Mouse (Mus musculus) layer of hippocampus, postnatal 36 days (tissue): ENCODE measurements at regions not wholly inside any gene's neighbourhood (a gene's known extent, or its start where the extent isn't known, plus 50 kb on each side); places are given as distances from the start of the nearest gene placed in this dataset.

Source experiments
- DNase-seq, 2 experiments: peaks; one replicate each; pipeline ENCODE4 v3.0.0; 2022

DNA sequence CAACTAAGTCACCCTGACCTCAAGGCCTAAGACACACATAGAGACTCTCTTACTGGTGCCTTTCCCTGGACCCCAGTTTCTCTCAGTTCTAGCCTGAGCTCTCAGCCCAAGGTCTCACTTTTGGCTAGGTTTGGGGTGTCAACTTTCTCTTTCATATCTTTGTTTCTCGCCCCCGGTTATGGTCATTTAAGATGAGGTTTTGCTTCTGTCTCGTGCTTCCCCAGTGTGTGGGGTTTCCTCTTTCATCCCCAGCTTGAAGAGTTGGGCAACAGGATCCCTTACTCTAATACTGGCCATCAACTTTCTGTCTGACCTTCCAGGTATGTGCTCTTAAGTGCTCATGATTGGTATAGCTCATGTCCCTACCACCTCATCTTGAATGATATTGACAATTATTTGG lies 67.5 kb downstream of the Lmo4 start:
- no peak for DNase-seq

GRCm38 (mm10) chr3:144136432-144136831 lies 68.6 kb downstream of the Lmo4 start:
- DNase-seq, result no peak

- DNase-seq, result no peak
Measured at GRCm38 (mm10) chr3:144135646-144136045, 69.4 kb downstream of the Lmo4 start.

GRCm38 (mm10) chr3:144128042-144128441 lies 77.0 kb downstream of the Lmo4 start:
- DNase-seq, result no peak

DNA sequence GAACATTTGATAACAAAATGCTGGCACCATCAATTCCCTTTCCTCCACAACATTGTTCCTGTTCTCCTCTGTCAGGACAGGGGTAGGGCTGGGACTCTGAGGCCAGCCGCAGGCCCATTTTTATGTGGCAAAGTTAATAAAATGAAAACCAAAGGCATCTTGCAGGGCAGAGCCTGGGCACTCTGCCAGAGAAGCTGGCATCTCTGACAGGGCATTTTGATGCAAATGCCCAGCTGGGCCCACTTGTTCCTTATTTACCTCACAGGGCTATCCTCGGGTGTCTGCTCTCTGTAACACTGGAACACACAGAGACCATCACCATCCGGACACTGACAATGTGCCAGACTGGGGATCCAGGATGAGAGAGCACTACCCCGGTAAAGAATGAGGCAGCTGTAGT lies 80.7 kb downstream of the Lmo4 start:
- DNase-seq, result no peak

DNA sequence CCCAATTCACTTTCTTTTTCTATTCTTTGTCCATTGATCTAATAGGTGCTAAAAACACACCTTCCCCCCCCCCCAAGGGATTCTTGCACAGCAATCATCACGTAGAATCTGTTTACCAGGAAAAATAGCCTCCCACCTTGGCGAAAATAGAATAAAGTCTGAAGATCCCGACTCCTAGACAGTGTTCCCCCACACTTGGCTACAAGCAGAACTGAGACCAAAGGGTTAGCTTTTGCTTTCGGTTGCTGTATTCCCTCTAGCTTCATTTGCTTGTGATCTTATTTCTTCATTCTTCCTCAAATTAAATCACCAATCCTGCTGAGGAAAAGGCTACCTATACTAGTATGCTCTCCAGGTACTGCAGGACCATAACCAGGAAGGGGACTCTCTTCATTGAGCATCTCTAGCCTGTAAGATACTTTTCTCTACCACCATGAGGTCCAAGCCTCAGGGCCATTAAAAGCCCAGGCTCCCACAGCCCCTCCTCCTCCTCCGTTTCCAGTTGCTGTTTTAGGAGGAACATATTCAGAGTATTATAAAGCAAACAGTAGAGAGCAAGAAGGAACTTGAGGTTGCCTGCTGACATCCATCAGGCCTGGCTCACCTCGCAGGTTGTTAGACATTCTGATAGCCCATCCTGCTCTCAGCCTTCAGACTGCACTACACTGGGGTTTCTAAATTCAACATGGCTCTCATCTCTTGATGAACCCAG lies 81.5 kb downstream of the Lmo4 start:
- no peak for DNase-seq

DNA sequence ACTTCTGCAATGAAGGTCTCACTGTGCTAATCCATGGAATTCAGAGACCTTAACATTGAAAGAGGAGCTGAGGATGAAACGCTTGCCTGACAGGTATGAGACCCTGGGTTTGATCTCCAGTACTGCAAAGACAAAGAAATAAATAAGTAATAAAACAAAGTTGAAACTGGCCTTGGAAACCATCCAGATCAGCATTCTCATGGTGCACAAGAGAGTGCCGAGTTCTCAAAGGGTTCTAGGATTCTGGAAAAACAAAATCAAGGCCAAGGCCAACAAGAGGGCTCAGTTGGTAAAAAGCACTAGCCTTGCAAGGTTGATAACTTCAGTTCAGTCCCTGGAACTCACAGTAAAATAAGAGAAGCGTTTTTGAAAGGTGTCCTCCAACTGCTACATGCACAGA lies 85.9 kb downstream of the Lmo4 start:
- no peak for DNase-seq

DNA sequence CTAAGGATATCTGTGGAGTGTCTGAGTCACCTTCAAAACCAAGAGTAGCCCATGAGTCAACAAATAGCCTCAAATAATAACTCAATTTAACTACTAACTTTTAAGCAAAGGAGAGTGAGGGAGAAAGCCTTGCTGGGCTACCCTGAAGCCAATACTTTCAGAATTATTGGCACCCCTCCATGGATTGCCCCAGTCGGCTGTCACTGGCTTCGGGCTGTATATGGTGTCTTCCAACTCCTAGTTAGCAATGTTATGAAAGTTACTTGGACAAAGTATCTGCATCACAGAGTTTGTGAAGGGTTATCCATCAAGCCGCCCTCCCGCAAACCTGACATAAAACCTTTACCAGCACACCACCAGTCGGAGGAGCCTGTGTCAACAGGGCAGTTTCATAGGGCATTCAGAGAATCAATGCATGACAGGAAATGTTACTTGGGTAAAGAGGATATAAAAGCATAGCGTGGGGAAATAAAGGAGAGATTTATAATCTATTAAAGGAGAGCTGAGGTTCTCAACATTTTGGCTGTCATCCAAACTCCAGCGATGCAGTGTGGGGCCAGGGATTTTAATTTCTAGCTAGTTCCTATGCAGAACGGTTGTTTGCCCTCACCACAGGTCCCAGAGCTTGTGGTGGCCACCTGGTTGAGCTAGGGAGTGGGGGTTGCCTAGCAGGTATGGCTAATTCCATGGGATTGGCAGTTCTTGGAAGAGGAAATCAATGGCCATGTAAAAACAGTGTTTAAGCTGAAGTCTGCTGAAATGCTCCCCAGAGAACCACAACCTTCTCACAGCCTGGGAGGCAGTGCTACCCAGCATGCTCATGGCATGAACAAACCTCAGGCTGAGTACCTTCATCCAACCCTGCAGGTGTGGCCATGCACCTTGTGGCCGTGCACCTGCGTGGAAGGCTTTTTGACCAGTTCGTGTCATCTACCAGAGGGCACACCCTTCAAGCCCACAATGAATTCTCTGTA lies 91.1 kb downstream of the Lmo4 start:
- no peak for DNase-seq

DNA sequence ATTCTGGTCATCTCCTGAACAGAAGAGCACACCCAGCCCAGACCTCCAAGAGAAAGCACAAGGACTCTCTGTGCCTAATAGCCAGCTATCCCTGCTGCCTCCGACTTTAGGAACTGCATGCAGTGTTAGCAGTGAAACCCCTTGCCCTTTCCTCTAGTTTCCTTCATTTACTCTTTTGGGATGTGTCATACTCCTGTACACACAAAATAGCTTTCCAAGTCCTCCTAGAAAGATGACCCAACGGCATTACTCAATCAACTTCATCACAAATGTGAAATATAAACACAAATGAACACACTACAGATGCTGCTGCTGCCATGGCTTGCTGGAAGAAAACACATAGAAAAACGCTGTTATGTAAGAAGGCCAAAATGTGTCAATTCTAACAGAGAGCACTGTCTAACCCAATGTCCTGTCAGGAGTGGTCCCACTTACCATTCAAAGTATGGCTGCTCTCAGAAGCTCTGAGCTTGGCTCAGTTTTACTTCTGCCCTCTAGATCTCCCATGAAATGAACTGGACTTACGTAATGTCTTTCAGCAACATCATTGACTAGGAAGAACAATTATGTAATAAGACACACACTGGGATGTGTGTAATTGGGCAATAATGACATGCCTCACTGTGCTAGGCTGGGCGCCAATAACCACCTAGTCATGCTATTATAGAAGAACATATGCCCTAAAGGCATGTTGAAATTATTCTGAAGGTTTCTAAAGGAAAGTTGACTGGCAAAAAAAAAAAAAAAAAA lies 94.5 kb downstream of the Lmo4 start:
- no peak for DNase-seq

- DNase-seq, result no peak
Measured at GRCm38 (mm10) chr3:144109769-144110168, 95.3 kb downstream of the Lmo4 start.

DNA sequence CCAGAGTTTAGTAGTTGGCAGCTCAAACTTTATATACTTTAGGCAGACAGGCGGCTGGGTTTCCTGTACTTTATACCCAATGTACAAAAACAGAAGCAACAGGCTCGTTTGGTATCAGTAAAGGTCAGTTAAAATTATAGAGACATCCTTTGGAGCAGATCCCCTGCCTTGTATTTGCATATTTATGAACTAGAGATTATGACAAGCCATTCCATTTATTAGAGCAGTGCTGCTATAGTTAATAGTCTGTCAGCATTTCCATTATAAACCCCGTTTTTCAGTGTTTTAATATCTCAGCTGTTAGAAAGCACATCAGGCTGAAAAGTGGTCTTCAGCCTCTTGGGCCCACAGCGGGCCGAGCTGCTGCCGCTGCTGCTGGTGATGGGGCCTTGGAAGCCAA lies 96.7 kb downstream of the Lmo4 start:
- no peak for DNase-seq

DNA sequence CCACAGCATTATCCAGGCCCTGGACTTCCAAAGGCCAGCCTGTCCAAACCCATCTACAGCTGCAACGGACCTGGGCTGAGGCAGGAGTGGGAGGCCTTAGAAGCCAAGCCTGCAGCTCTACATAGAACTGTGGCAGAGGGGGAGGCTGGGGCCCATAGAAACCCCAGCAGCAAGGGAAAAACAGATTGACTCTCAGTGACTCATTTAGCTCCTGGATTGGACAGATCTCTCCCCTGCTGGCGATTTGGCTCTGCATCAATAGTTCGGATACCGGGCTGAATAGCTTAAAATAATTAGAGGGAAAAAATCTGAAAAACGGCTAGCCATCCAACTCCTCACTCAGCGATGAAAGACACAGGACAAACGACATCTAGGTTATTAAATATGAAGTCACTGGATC lies 97.4 kb downstream of the Lmo4 start:
- peak; percentile 76 to 83 for DNase-seq

DNA sequence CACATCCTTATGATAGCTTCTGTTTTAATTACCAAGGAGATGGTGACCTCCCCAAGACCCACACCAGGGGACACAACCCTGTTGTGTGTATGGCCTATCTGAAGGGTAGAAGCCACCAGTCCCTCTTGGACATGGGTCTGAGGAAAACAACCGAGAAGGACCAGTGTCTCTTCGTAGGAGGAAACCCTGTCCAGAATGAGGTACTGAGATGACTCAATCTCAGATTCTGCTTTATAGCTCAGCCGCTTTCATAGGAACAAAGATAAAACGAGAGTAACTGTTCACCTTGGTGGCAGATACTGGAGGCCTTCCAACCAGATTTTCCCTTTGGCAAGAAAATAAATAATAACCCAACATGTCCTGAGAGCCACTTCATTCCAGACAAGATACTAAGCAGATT lies 100.7 kb downstream of the Lmo4 start:
- DNase-seq, result no peak

DNA sequence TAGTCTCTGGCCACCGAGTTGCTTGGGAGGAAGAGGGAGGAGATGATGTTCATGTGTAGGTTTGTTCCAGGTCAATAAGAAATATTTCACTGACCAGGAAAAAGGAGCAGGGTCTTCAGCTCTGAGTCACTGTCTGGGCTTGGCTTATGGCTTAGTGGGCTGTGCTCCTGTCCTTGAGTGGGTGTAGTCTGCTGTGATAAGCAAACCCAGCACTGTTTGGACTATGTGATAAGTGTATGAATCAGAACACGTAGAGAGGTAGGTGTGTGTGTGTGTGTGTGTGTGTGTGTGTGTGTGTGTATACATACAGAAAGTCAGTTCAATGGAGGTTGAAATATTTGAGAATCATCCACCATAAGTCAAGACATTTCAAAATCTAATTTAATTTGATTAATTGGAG lies 105.6 kb downstream of the Lmo4 start:
- no peak for DNase-seq

DNA sequence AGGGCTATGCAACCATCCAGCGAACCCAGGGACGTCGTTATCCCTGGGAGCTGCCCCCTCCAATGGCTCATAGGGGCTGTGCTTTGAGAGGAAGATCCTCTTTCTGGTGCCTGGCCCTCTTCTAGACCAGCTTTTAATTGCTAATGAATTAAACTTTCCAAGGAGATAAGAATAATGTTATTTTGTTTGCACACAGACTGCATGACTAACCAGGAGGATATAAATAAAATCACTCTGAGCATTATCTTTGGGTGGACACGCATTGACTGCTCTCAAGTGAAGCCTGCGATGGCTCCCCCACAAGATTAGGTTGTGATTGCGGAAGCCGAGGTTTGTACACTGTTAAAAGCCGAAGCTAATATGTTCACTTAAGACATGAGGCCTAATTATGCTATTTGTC lies 106.3 kb downstream of the Lmo4 start:
- DNase-seq, result no peak

DNA sequence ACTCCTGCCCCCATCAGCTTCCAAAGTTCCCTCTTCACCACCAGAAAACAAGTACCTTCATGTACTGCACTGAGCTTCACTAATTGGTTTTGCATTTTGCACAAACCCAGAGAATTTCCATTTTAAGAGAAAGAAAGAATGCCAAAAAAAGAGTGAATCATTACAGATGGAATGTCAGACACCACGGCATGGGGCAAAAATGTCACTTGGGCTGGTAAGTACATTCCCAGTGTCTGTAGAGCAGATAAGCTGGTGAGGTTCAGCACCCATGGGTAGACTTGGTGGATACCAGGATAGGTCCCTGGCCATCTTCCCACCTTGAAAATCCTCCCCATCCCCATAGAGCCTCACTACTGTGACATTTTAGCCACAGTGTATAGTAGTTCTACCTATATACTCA lies 113.8 kb downstream of the Lmo4 start:
- DNase-seq, result no peak

DNA sequence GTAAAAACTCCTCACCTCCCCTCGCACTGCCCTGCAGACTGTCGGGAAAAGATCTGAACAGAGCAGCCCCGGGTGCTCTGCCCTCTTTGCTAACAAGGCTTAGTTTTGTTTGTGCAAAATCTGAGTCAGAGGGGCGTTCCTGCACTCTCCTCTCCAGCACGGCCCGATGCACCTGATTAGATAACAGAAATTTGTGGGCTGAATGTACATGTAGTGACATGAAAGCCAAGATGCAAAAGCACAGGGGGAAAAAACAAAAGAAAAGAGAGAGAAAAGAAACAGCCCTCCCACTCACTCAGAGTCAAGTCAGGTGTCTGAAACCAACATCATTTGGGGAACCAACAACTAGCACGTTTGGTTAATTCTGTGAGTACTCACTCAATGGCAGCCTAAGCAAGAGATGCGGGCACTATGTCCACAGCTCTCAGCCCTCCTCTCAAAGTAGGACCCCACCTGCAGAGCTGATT lies 115.2 kb downstream of the Lmo4 start:
- DNase-seq, result no peak

GRCm38 (mm10) chr3:144088261-144088884 lies 116.6 kb downstream of the Lmo4 start:
- no peak for DNase-seq

- DNase-seq, result no peak
Measured at GRCm38 (mm10) chr3:144087771-144088170, 117.2 kb downstream of the Lmo4 start.

DNA sequence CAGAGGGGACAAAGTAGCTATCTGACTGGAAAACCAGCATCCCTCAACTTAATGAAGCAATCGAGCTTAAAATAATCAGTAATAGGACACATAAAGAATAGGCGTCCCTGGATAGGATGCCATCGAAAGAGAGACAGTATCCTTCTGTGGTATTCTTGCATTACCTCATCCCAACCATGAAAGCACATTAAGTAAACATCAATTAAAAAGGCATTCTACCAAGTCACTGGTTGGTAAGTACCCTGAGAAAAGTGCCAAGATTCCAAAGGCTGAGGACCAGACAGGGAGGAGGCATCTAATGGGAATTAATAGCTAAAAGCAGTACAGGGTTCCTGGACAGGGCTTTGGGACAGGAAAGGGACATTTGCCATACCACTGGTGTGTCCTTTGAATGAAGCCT lies 118.8 kb downstream of the Lmo4 start:
- no peak for DNase-seq

DNA sequence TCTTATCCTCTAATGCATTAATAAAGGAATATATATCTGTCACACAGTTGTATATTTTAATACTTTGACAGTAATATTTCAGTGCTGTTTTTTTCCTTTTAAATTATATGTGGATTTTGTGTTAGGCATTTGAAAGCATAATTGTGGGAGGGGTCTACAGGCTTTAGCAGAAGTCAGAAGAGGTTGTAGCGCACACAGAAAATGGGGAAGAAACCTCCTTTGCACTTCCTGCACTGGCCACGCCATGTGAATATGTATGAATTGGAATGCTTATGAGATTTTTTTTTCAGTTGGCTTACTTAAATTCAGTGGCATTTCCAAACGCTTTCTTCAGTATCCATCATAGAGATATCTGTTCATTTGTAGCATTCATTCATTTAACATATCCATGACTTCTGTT lies 125.1 kb downstream of the Lmo4 start:
- no peak for DNase-seq

DNA sequence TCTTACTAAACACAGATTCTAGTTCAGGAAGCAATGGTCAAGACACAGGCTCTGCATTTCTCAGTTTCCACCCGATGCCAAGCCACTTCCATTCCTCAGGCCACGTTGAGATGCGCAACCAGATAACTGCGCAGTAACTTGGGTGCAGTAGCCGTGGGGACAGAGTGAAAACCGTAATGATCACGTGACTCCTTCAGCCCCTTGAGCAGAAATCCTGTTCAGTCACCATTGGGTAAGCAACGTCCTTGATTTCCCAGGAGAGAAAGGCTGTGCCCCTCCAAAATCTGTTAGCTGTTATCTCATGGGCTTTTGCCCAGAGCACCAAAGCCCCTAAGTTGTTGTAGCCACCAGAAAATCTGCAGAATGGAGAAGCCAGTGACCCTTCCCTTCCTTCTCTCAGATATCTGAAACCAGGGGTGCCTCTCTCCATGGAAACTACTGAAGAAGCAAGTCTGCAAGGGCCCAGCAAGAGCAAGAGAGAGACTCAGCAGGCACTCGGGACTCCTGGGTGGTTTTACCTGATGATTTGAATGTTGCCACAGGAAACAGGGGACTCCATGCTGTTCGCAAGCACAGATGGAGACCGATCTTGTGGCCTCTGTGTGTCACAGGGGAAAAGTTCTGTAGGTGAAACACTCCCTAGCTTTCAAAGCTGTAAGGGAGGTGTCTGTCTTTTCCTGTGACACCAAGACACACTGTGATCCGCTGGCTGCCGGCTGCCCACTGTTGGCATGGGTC lies 126.7 kb downstream of the Lmo4 start:
- no peak for DNase-seq
